Mouse (Mus musculus): ENCODE measurements around the gene AL607142.1.

Gene AL607142.1

GRCm38 (mm10) chr4:120056451-120056850 lies 8.3 kb upstream of the AL607142.1 start:
- in situ Hi-C loops (cut with MboI, MseI) = no loop called here

GRCm38 (mm10) chr4:120057529-120057928 lies 7.3 kb upstream of the AL607142.1 start:
- in situ Hi-C loops (cut with MboI, MseI) = no loop called here

GRCm38 (mm10) chr4:120058157-120058556 lies 6.6 kb upstream of the AL607142.1 start:
- in situ Hi-C loops (cut with MboI, MseI) = no loop called here

GRCm38 (mm10) chr4:120058794-120059193 lies 6.0 kb upstream of the AL607142.1 start:
- in situ Hi-C loops (cut with MboI, MseI) = no loop called here

GRCm38 (mm10) chr4:120061727-120062126 lies 3.1 kb upstream of the AL607142.1 start:
- in situ Hi-C loops (cut with MboI, MseI) = loop anchor here (5.0 kb wide), 1 partner anchor 99 kb away; no protein-coding TSS in a partner anchor

- in situ Hi-C loops (cut with MboI, MseI) = loop anchor here (5.0 kb wide), 1 partner anchor 100 kb away; no protein-coding TSS in a partner anchor
Observed at GRCm38 (mm10) chr4:120062198-120062597, 2.6 kb upstream of the AL607142.1 start.

- in situ Hi-C loops (cut with MboI, MseI) = loop anchor here (5.0 kb wide), 1 partner anchor 100 kb away; no protein-coding TSS in a partner anchor
Observed at GRCm38 (mm10) chr4:120062754-120063153, 2.0 kb upstream of the AL607142.1 start.

- in situ Hi-C loops (cut with MboI, MseI) = loop anchor here (5.0 kb wide), 1 partner anchor 101 kb away; no protein-coding TSS in a partner anchor
Observed at GRCm38 (mm10) chr4:120063353-120064124, 1.3 kb upstream of the AL607142.1 start.

GRCm38 (mm10) chr4:120066841-120067591 lies 2.2 kb downstream of the AL607142.1 start:
- in situ Hi-C loops (cut with MboI, MseI) = no loop called here

- in situ Hi-C loops (cut with MboI, MseI) = no loop called here
Observed at GRCm38 (mm10) chr4:120067592-120068235, 2.9 kb downstream of the AL607142.1 start.

- in situ Hi-C loops (cut with MboI, MseI) = no loop called here
Observed at GRCm38 (mm10) chr4:120068883-120069581, 4.2 kb downstream of the AL607142.1 start.

GRCm38 (mm10) chr4:120069582-120069980 lies 4.8 kb downstream of the AL607142.1 start:
- in situ Hi-C loops (cut with MboI, MseI) = no loop called here

- in situ Hi-C loops (cut with MboI, MseI) = no loop called here
Observed at GRCm38 (mm10) chr4:120071411-120071810, 6.6 kb downstream of the AL607142.1 start.

- in situ Hi-C loops (cut with MboI, MseI) = no loop called here
Observed at GRCm38 (mm10) chr4:120071842-120072507, 7.2 kb downstream of the AL607142.1 start.

GRCm38 (mm10) chr4:120074061-120074460 lies 9.3 kb downstream of the AL607142.1 start:
- in situ Hi-C loops (cut with MboI, MseI) = no loop called here

GRCm38 (mm10) chr4:120077322-120077721 lies 12.5 kb downstream of the AL607142.1 start:
- in situ Hi-C loops (cut with MboI, MseI) = no loop called here

GRCm38 (mm10) chr4:120082527-120082926 lies 17.7 kb downstream of the AL607142.1 start:
- in situ Hi-C loops (cut with MboI, MseI) = no loop called here

GRCm38 (mm10) chr4:120083700-120084099 lies 18.9 kb downstream of the AL607142.1 start:
- in situ Hi-C loops (cut with MboI, MseI) = no loop called here

- in situ Hi-C loops (cut with MboI, MseI) = no loop called here
Observed at GRCm38 (mm10) chr4:120089536-120089935, 24.7 kb downstream of the AL607142.1 start.

GRCm38 (mm10) chr4:120091997-120092783 lies 27.4 kb downstream of the AL607142.1 start:
- in situ Hi-C loops (cut with MboI, MseI) = no loop called here
